Mouse (Mus musculus): ENCODE results near the gene Ndufb4. TPM values are rescaled to one million over a fixed set of nuclear protein-coding genes. Genes with fewer than 3 reads are reported as not detected.
"Not testable (repeated sequence)": the region's sequence is repeated elsewhere in the genome, so short reads cannot be mapped to it uniquely, and the experiment has no call there.

Gene Ndufb4
- total RNA-seq (2022), result 100 to 1,000 TPM; 161 to 184 (median 165) TPM

DNA sequence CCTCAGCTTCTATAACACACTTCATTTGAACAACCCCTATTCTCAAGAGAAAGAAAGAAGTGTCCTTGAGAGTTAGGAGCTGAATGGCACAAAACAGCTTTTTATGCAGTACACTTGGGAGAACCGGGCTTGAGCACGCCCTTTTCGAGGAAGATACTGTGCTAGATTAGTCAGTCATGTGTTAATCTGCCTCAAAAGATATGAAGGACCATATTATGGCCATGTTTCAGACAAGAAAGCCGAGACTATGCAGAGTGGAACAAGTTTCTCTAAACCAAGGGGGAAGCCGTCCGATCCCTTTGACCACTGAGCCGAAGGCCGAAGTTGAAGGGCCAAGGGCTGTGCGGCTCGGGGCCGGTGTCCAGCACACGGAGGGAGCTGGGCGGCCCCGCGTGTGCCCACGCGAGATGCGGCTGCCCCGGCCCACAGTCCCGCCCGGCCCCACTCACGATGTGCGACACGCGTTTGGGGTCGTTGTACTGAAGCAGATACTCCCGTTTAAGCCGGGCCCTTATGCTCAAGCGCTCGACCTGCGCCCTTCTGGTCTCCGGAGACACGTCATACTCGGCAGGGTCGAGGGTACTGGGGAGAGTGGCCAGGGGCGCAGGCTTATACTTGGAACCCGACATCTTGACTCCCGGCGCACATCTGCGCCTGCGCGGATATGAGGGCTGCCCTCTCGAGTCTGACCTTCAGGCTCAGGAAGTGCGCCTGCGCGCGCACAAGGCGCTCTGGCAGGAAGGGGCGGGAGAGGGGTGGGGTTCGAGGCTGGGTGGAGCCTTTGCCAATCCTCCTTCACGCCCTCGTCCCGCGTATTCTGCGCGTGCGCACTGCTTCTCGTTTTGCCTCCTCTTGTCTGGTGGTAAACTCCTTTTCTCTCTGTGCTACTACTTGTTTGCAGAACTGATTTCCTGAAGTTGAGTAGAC is at the start of gene Ndufb4:
Ndufb4 (minus strand) TSS at position 723 of the 927 bp plus-strand sequence.
- peak; percentile 83 to 94 for DNase-seq (ENCODE audit: low spot score in 2 of 2)

- no peak for DNase-seq (ENCODE audit: low spot score in 2 of 2)
Observed at GRCm38 (mm10) chr16:37703884-37704283, 49.6 kb upstream of the Ndufb4 start.

DNA sequence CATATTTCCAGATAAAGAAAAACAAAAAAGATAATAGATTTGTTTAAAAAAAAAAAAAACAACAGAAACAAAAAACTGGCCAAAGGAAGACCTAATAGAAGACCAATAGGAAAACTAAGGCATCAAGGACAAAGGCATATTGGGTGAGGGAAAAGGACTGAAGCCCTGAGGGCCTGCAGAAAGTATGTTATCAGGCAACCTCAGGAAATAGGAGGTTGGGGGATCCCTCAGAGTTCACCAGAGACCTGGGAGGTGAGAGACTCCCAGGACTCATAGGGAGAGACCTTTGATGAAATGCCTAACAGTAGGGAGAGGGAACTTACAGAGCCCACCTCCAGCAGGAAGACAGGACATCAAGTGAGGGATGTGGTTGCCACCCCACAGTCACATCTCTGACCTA is 45.8 kb upstream of the Ndufb4 start:
- not testable (repeated sequence) for DNase-seq (ENCODE audit: low spot score in 2 of 2)

DNA sequence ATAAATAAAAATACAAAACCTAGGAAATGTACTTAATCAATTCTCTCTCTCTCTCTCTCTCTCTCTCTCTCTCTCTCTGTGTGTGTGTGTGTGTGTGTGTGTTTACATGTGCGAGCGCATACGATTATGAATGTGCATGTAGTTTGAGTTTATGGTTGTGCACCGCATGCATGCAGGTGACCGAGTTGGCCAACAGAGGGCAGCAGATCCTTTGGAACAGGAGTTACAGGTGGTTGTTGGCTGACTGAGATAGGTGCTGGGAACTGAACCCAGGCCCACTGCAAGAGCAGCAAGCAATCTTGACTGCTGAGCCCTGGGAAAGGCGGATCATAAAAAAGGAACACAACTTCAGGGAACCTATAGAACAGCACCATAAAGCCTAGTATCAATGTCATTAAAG is 44.5 kb upstream of the Ndufb4 start:
- DNase-seq (ENCODE audit: low spot score in 2 of 2), result no peak

GRCm38 (mm10) chr16:37697271-37697670 is 43.0 kb upstream of the Ndufb4 start:
- DNase-seq (ENCODE audit: low spot score in 2 of 2), result no peak

DNA sequence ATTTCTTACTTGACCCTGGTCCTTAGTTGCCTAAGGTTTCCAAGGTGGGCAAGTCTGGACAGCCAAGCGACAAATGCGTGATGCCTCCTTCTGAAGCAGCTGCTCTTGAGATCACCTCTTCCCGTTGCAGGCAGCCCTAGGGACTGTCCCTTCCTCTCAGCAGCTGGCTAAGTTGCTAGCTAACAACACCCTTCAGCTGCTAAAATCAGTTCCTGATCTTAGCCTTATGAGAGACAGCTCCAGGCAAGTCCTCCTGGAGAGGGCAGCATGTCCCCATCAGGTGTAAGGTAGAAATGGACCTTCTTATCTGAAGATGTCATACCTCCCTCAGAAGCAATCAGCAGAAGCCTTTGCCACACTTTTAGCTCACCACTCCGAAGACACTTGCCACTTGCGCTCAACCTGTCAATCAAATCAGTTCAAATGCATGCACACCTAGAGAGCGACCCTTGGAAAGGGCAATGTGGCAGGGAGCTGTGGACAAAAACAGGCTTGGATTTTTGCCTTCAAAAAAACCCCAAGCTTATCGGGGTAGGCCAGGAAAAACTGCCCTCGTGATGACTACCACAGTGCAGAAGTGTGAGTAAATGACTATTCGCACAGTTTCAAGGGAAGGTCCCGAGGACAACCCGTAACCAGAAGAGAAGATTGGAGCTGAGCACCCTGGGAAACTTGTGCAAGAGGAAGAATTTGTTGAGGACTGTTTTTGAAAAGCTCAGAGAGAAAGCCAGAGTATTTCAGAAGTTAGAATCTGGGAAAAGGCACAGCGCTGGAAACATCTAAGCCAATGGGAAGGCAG is 36.9 kb upstream of the Ndufb4 start:
- peak in 1 of 2 experiments; percentile 12 for DNase-seq (ENCODE audit: low spot score in 2 of 2)

GRCm38 (mm10) chr16:37690465-37690864 is 36.2 kb upstream of the Ndufb4 start:
- peak in 1 of 2 experiments; percentile 13 for DNase-seq (ENCODE audit: low spot score in 2 of 2)

DNA sequence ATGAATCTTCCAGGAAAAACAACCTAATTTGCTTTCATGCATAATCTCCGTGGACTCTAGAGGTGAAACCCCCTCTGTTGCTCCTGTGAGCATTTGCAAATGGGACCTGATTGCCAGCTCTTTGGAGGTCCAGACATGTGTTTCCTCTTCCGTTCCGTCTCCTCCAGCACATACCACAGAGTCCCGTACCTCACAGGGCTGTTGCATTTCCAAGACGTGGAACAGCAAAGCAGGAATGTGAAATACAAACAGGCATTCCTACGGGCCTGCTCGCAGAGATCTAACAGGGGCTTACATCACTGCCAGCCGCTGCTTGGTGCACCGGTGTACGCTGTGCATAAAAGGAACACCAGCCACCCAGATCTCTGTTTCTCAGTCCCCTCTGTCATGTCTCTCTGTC is 35.7 kb upstream of the Ndufb4 start:
- DNase-seq (ENCODE audit: low spot score in 2 of 2), result no peak

GRCm38 (mm10) chr16:37689251-37689926 is 35.1 kb upstream of the Ndufb4 start:
- no peak for DNase-seq (ENCODE audit: low spot score in 2 of 2)

DNA sequence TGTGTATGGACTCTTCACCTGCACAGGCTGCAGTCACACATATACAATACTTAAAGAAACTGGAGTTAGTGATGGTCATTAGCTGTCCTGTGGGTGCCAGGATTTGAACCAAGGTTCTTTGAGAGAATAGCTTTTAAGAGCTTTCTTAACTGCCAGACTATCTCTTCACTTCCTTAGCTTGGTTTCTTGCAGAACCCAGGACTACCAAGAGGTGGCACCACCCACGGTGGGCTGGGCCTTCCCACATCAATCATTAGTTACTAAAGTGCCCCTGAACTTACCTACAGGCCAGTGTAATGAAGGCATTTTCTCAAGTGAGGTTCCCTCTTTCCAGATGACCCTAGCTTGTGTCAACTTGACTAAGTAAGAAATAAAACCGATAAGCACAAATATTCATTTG is 33.9 kb upstream of the Ndufb4 start:
- no peak for DNase-seq (ENCODE audit: low spot score in 2 of 2)

DNA sequence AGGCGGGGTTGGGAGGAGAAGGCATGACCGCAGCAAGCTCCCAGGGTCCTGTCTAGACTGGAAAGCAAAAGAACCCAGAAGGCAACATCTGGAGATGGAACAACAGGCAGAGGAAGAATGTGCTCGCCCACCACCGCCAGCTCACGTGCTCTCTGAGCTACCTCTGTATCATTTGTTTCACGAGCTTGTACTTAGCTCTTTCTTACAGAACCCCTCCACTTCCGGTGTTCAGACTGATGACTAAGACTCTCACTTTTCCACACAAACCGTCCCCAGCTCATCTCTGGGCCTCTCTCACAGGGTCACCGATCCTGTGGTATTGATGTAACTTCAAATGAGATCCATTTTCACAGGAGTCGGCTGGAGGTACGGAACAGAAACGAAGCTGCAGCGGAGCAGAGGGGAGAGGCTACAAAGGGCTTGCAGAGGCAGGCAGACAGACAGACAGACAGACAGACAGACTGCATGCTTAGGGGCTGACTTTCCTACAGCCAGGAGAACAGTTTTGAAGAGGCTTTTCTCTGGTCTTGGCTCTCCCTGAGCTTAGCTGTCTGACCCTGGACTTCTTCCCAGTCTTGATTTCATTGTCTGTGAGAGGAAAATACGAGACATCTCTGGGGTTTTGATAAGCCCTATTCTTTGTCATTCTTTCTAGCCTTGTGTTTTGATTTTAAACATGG is 33.2 kb upstream of the Ndufb4 start:
- DNase-seq (ENCODE audit: low spot score in 2 of 2), result peak in 1 of 2 experiments; percentile 5

GRCm38 (mm10) chr16:37686834-37687233 is 32.6 kb upstream of the Ndufb4 start:
- no peak for DNase-seq (ENCODE audit: low spot score in 2 of 2)

DNA sequence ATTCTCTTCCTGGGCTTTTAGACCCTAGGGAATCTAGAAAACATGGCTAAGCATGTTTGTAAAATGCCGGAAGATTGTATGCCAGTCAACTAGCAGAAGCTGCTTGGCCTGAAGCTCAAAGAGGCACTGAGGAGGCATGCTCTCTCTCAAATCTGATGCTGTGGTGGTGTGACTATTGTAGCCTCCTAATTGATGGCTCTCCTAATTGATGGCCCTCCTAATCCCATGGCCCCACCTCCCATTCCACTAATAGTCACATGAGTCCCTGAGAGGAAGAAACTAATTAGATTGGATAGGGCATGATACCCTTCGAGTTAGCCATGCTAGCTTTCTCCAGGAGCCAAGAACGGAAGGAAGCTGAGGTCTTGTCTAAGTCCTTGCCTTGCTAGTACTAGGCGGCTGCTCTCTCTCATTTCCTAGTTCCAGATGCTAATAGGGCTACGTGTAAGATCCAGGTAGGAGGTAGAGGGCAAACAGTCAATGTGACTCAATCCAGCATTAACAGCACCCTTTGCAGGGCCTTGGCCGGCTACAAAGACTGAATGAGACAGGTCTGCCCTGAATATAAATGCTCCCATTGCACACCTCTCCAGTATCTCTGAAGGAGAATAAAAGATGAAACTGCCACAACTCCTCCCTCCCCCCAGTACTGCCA is 31.8 kb upstream of the Ndufb4 start:
- DNase-seq (ENCODE audit: low spot score in 2 of 2), result no peak

DNA sequence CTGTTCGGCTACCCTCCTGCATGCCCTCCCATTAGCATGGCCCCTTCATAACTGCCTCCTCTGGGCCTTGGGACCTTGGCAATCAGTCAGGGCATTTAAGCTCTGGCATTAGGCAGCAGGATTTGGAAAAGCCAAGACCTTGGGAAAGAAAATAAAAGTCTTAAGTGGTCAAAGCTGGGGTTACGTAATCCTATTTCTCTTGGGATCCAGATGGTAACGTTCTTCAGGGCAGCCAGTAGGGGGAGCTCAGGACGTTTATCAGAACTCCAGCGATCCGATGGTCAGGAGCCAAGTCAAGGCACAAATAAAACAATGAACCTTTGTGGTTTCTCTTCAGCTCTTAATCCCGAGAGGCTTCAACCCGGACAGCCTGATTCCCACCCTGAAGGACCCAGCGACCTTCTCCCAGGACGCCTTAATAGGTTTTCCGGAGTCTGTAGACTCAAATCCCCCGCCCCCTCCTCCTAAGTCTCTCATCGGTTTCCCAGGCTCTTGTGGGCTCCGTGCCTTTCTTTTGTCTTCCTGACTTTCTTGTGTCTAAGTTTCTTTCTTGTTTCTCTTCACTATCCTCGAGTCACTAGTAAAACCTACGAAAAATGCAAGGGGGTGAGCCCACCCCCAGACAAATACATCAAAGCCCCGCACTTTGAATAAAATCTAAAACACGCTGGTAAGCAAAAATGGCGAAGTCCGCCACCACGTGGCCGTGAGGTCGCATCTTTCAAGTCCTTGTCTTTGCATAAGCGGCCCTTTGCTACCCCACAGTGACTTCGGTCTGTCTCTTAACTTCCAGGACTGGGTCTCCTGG is 30.6 kb upstream of the Ndufb4 start:
- peak; percentile 50 to 51 for DNase-seq (ENCODE audit: low spot score in 2 of 2)

GRCm38 (mm10) chr16:37684259-37684633 is 30.0 kb upstream of the Ndufb4 start:
- no peak for DNase-seq (ENCODE audit: low spot score in 2 of 2)

- peak in 1 of 2 experiments; percentile 5 for DNase-seq (ENCODE audit: low spot score in 2 of 2)
Observed at GRCm38 (mm10) chr16:37683154-37684130, 29.2 kb upstream of the Ndufb4 start.

- peak; percentile 70 to 71 for DNase-seq (ENCODE audit: low spot score in 2 of 2)
Observed at GRCm38 (mm10) chr16:37682309-37682975, 28.2 kb upstream of the Ndufb4 start.

- no peak for DNase-seq (ENCODE audit: low spot score in 2 of 2)
Observed at GRCm38 (mm10) chr16:37680831-37681230, 26.6 kb upstream of the Ndufb4 start.
